Mouse (Mus musculus) neural tube, embryonic 11.5 days (tissue): ENCODE data around the gene Aamdc. TPM values are rescaled to one million over a fixed set of nuclear protein-coding genes. Genes with fewer than 3 reads are reported as not detected.
A peak's percentile ranks its signal among the peaks of the same experiment; 100 is the strongest.

Experiments used
- ATAC-seq: fragments of 200-750 bp; cut with Nextera tagmentation; 2 replicates; pipeline ENCODE4 v1.8.0; 2017; ENCODE audit warnings: moderate number of reproducible peaks, mild to moderate bottlenecking, moderate TSS enrichment, moderate library complexity; ENCODE audit not compliant: insufficient read depth, low FRiP score, low TSS enrichment
- DNase-seq: peaks from one replicate; pipeline ENCODE4 v3.0.0-alpha.2; 2015; ENCODE audit warnings: low spot score
- H3K27ac ChIP-seq: fragments of 300-500 bp; sonication (generic); 2 replicates; pipeline ENCODE4 v1.5.1; 2014; ENCODE audit warnings: low read depth, mild to moderate bottlenecking, low read length
- H3K27me3 ChIP-seq: fragments of 300-500 bp; sonication (generic); 2 replicates; pipeline ENCODE4 v1.6.1; 2014; ENCODE audit warnings: mild to moderate bottlenecking, low read length, mixed read lengths; ENCODE audit not compliant: control insufficient read depth, insufficient read depth
- H3K36me3 ChIP-seq: fragments of 300-500 bp; sonication (generic); 2 replicates; pipeline ENCODE4 v1.6.1; 2014; ENCODE audit warnings: mild to moderate bottlenecking, low read length, moderate library complexity, mixed read lengths; ENCODE audit not compliant: control insufficient read depth, insufficient read depth
- H3K4me1 ChIP-seq: fragments of 300-500 bp; sonication (generic); 2 replicates; pipeline ENCODE4 v1.6.1; 2014; ENCODE audit warnings: low read length, mixed read lengths; ENCODE audit not compliant: control insufficient read depth, insufficient read depth
- H3K4me2 ChIP-seq: fragments of 300-500 bp; sonication (generic); 2 replicates; pipeline ENCODE4 v1.6.1; 2014; ENCODE audit warnings: low read depth, mild to moderate bottlenecking, moderate library complexity
- H3K4me3 ChIP-seq: fragments of 300-500 bp; sonication (generic); 2 replicates; pipeline ENCODE4 v1.5.1; 2014; ENCODE audit warnings: low read depth, low read length
- H3K9ac ChIP-seq: fragments of 300-500 bp; sonication (generic); 2 replicates; pipeline ENCODE4 v1.6.1; 2014; ENCODE audit warnings: mild to moderate bottlenecking, low read length
- H3K9me3 ChIP-seq: fragments of 300-500 bp; sonication (generic); 2 replicates; pipeline ENCODE4 v1.6.1; 2016; ENCODE audit warnings: low read length; ENCODE audit not compliant: control insufficient read depth
- WGBS: fragments of 180-500 bp; shearing (Covaris S2); extraction: QIAGEN DNeasy Blood & Tissue Kit; methylation state at CpG from one replicate; pipeline ENCODE4 v1.1.7; 2014; 5-methylcytosine and 5-hydroxymethylcytosine counted together
- polyA plus RNA-seq: library from polyadenylated mRNA; unstranded; fragments of >200 nt; fragmentation: Nextera tagmentation; extraction: Ambion mirVana; gene quantifications from 2 replicates; pipeline ENCODE4 v1.2.1, GENCODE M21; 2014

The Aamdc gene
- polyA plus RNA-seq = 37.0 and 41.1 TPM in 2 replicates

DNA sequence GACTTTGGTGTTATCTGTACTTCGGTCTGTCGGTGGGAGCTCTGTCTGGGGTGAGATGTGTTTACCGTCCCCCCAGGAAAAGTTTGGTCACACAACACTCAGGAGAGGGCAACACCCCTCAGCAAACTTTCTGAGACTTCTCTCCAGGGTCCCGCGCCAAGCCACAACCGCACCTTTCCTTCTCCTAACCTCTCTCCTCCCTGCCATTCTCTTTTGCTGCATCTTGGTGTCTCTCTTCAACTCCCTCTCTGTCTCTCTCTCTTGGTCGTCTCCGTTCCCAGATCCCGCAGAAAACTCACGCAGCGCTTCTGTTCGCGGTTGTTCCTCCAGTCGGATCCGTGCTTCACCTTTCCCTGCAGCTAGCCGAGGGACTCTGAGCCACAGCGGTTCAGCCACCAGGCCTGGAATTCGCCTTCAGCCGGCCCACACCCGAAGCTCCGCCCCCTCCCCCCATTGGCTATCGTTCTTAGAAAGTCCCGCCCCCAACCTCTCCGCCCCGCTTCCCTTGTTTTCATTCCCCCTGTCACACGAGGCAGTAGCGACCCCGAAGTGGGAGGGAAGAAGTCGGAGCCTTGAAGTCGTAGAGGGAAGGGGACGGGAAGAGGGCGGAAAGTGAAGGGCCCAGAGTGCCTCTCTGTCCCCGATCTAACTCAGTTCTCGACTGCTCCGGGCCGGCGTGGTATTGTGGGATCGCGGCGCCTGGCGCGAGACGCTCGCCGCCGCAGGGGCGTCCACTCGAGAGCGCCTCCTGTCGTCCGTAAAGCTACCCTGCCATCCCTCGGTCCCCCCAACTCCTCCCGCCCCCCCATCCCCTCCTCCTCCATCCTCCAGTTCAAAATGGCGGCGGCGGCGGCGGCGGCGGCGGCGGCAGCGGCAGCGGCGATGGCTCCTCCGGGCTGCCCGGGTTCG, at the start of gene Aamdc, which contains the start of gene Rsf1:
Gene Aamdc (minus strand): TSS at position 431 of the 909 bp plus-strand sequence.
Gene Rsf1 (plus strand): TSS at position 823 of the 909 bp plus-strand sequence.
- peak; percentile 94 for ATAC-seq
- H3K9ac ChIP-seq = peak within 1 kb of the TSS; percentile 100

DNA sequence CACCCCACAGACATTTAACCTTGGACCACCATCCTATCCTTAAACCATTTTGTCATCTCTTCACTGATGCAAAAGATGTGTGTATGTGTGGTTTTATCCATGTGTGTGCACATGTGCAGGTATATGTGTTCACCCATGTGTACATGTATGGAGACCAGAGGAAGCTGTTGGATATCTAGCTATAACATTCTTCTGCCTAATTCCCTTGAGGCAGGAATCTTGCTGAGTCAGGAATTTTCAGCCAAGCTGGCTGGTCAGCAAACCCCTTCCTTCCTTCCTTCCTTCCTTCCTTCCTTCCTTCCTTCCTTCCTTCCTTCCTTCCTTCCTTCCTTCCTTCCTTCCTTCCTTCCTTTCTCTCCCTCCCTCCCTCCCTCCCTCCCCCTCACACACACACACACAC, 44.1 kb upstream of the Aamdc start:
- ATAC-seq (no peak), DNase-seq (no peak)
- Histone ChIP-seq H3K9ac (no peak overlapping the region), H3K36me3 (no peaks in the 10 kb centered on the region), H3K4me2 (no peak overlapping the region), H3K4me1 (no peaks in the 10 kb centered on the region), H3K27ac (no peak overlapping the region), H3K27me3 (no peaks in the 10 kb centered on the region), H3K9me3 (no peaks in the 10 kb centered on the region), H3K4me3 (no peak overlapping the region)

More for the DNA sequence above, at the start of gene Aamdc, which contains the start of gene Rsf1:
- no peaks in the 10 kb centered on the region for H3K27me3 ChIP-seq
- peak within 1 kb of the TSS; percentile 91 for H3K27ac ChIP-seq
- H3K4me1 ChIP-seq = 0 out of 2 replicates have a peak, but pooled peaks cover 4% of the 10 kb centered on the region
- peak within 1 kb of the TSS; percentile 63 for H3K4me2 ChIP-seq
- no peaks in the 10 kb centered on the region for H3K36me3 ChIP-seq
- no peaks in the 10 kb centered on the region for H3K9me3 ChIP-seq
- WGBS = under 1% methylated on average over 62 of the region's 68 CpGs
- peak; percentile 96 for DNase-seq
- H3K4me3 ChIP-seq = peak within 1 kb of the TSS; percentile 100

DNA sequence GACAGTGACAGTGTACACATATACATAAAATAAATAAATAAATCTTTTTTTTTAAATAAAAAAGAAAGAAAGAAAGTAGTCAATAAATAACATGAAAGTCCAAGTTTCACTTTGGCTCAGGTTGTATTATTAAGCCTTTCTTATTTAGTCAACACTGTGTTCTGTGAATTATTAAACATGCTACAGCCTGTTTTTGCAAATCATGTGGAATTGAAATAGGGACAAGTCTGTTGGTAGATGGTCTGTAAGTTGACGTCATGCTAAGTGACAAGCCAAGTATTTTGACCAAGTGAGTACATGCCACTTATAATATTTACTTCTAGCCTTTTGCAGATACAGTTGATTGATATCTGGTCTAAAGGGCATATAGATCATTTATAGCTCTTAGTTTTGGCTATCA, 43.4 kb upstream of the Aamdc start:
- no peak overlapping the region for H3K4me2 ChIP-seq
- H3K27ac ChIP-seq = no peak overlapping the region
- WGBS = 90% methylated on average over 1 of the region's 1 CpGs
- no peaks in the 10 kb centered on the region for H3K27me3 ChIP-seq
- no peak for DNase-seq
- H3K9me3 ChIP-seq = no peaks in the 10 kb centered on the region
- H3K4me3 ChIP-seq = no peak overlapping the region
- no peaks in the 10 kb centered on the region for H3K4me1 ChIP-seq
- ATAC-seq = no peak
- no peaks in the 10 kb centered on the region for H3K36me3 ChIP-seq
- H3K9ac ChIP-seq = no peak overlapping the region

DNA sequence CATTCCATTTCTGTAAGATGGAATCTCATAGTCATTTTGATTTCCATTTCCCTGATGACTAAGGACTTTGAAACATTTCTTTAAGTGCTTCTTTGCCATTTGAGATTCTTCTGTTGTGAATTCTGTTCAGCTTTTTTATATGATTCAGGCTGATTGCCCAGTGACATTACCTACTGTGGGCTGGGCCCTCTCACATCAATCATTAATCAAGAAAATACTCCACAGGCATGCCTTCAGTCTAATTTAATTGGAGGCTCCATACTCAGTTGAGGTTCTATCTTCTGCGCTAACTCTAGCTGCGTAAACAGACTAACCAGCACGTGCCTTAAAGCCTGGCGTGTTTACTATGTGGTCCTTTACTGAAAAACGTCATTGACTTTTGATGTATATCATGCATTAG, 42.0 kb upstream of the Aamdc start:
- Histone ChIP-seq H3K27ac (no peak overlapping the region), H3K27me3 (no peaks in the 10 kb centered on the region), H3K9me3 (no peaks in the 10 kb centered on the region), H3K4me3 (no peak overlapping the region), H3K9ac (no peak overlapping the region), H3K36me3 (no peaks in the 10 kb centered on the region), H3K4me2 (no peak overlapping the region), H3K4me1 (no peaks in the 10 kb centered on the region)
- no peak for DNase-seq
- 96% methylated on average over 5 of the region's 5 CpGs for WGBS
- no peak for ATAC-seq

DNA sequence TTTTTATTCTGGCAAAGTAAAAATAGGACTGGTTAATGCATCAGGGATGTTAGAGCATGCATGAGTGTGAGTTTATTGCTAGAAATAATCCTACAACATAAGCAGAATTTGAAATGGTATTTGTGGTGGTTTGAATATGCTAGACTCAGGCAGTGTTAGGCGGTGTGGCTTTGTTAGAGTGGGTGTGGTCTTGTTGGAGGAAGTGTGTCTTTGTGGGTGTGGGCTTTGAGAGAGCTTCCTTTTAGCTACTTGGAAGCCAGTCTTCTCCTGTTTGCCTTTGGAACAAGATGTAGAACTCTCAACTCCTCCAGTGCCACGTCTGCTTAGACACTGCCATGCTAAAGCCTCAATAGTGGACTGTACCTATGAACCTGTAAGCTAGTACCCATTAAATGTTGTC, 19.3 kb upstream of the Aamdc start:
- DNase-seq = no peak
- Histone ChIP-seq H3K9ac (no peak overlapping the region), H3K9me3 (no peaks in the 10 kb centered on the region), H3K27me3 (no peaks in the 10 kb centered on the region), H3K27ac (no peak overlapping the region), H3K4me3 (no peak overlapping the region), H3K36me3 (no peaks in the 10 kb centered on the region), H3K4me1 (no peaks in the 10 kb centered on the region), H3K4me2 (no peak overlapping the region)
- 97% methylated on average over 2 of the region's 2 CpGs for WGBS
- ATAC-seq = no peak

DNA sequence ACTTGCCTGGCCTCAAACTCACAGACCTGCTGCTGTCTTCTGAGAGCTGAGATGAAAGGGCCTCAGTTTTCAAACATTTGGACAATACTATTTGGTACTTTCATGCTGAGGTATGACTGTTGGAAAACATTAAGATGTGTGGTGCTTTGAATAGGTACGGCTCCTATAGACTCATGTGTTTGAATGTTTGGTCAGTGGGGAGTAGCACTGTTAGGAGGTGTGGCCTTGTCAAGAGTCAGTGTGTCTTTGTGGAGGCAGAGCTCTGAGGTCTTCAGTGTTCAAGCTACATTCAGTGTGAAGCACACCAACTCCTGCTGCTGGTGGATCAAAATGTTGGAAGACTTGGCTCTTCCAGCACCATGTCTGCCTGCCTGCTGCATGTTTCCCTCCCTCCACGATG, 14.2 kb upstream of the Aamdc start:
- no peak overlapping the region for H3K27ac ChIP-seq
- H3K36me3 ChIP-seq = no peaks in the 10 kb centered on the region
- no peaks in the 10 kb centered on the region for H3K27me3 ChIP-seq
- no peaks in the 10 kb centered on the region for H3K4me1 ChIP-seq
- DNase-seq = no peak
- H3K4me3 ChIP-seq = no peak overlapping the region
- ATAC-seq = no peak
- no peak overlapping the region for H3K9ac ChIP-seq
- no peaks in the 10 kb centered on the region for H3K9me3 ChIP-seq
- 93% methylated on average over 2 of the region's 2 CpGs for WGBS
- H3K4me2 ChIP-seq = no peak overlapping the region

DNA sequence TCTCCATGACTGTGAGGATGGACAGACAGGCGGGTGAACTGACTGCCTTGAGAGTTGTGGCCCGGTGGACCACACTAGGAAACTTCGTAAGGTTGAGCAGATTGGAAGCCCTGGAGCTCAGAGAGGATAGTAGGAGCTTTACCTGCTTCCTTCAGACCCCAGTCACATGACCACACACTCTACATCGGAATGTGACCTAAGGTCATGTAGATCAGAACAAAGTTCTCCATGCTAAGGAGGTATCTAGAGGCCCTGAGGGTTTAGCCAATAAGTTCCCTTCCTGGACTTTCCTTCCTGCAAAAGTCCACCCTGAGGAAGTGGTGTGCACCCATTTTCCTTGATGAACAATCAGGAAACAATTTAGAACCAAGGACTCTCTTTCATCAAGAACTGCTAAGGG, 13.1 kb upstream of the Aamdc start:
- ATAC-seq (no peak), DNase-seq (no peak)
- Histone ChIP-seq H3K9ac (no peak overlapping the region), H3K36me3 (no peaks in the 10 kb centered on the region), H3K4me2 (no peak overlapping the region), H3K4me1 (no peaks in the 10 kb centered on the region), H3K9me3 (no peaks in the 10 kb centered on the region), H3K27me3 (no peaks in the 10 kb centered on the region), H3K4me3 (no peak overlapping the region), H3K27ac (no peak overlapping the region)
- 98% methylated on average over 4 of the region's 4 CpGs for WGBS

DNA sequence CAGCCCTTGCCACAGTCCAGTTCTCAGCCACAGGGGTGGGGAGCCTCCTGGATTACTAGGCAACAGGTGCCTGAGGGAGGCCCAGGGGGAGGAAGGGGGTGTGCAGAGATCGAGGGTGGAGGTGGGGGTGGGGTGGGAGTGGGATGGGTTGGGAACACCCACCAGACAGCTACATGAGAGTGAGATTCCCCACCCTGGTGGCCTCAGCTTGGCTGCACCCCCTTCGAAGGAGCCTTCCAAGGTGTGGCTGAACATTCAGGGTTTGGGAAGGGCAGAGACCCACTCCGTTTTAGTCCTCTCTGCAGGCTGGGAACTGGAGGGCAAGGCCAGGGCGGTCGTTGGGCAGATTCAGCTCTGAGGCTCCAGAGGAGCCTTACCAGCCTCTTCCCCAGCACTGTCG, 12.0 kb upstream of the Aamdc start:
- no peaks in the 10 kb centered on the region for H3K36me3 ChIP-seq
- ATAC-seq (no peak), DNase-seq (no peak)
- no peak overlapping the region for H3K27ac ChIP-seq
- H3K4me3 ChIP-seq = no peak overlapping the region
- H3K9me3 ChIP-seq = no peaks in the 10 kb centered on the region
- H3K9ac ChIP-seq = no peak overlapping the region
- no peaks in the 10 kb centered on the region for H3K4me1 ChIP-seq
- H3K27me3 ChIP-seq = no peaks in the 10 kb centered on the region
- no peak overlapping the region for H3K4me2 ChIP-seq
- WGBS = 77% methylated on average over 6 of the region's 6 CpGs

DNA sequence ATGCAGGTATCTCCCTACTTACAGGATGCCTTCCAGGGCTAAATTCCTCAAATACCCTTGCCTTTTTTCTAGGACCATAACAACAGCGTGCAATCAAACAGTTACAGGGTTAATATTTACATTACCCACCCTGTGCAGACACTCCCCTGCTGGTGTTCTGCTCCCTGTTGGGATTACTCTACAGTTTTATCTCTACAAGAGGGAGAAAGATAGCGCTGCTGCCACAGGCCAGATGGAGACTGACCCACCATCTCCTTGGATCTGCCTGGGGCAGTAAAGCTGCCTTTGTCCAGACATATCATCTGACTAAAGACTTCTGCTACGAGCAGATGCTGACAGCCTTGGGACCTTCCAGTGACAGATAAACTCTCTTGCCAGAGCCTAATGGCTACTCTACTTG, 11.2 kb upstream of the Aamdc start:
- no peak for ATAC-seq
- 26% methylated on average over 3 of the region's 3 CpGs for WGBS
- Histone ChIP-seq H3K9me3 (no peaks in the 10 kb centered on the region), H3K36me3 (no peaks in the 10 kb centered on the region), H3K4me1 (no peaks in the 10 kb centered on the region), H3K4me3 (no peak overlapping the region), H3K27me3 (no peaks in the 10 kb centered on the region), H3K27ac (no peak overlapping the region), H3K4me2 (no peak overlapping the region), H3K9ac (no peak overlapping the region)
- DNase-seq = no peak
